Mouse (Mus musculus) left cerebral cortex, postnatal 36 days (tissue): ENCODE data around the gene Lrba. TPM values are rescaled to one million over a fixed set of nuclear protein-coding genes. Genes with fewer than 3 reads are reported as not detected.

Experiments
- DNase-seq, 2 experiments: peaks; one replicate each; pipeline ENCODE4 v3.0.0; 2021 to 2022; ENCODE audit warnings: low spot score in 2 of 2, mixed read lengths in 1 of 2
- intact Hi-C: fragments of 180-260 bp; cut with DNase I; formaldehyde crosslinking; loops from one replicate; pipeline ENCODE4 v1.15.1; 2025
- total RNA-seq, 2 experiments: library from RNA; stranded (reverse); gene quantifications; 2 replicates each; pipeline ENCODE4 v1.2.3; 2021

The Lrba gene
- total RNA-seq, 2 experiments from 2014 or later: 26.9 to 33.0 TPM

- DNase-seq: no peak
- intact Hi-C loops: loop anchor here (10.0 kb wide), 1 partner anchor 444 kb away; no protein-coding TSS in a partner anchor
These were observed 544.5 kb downstream of the Lrba start for GRCm38 (mm10) chr3:86768969-86769368.

DNA sequence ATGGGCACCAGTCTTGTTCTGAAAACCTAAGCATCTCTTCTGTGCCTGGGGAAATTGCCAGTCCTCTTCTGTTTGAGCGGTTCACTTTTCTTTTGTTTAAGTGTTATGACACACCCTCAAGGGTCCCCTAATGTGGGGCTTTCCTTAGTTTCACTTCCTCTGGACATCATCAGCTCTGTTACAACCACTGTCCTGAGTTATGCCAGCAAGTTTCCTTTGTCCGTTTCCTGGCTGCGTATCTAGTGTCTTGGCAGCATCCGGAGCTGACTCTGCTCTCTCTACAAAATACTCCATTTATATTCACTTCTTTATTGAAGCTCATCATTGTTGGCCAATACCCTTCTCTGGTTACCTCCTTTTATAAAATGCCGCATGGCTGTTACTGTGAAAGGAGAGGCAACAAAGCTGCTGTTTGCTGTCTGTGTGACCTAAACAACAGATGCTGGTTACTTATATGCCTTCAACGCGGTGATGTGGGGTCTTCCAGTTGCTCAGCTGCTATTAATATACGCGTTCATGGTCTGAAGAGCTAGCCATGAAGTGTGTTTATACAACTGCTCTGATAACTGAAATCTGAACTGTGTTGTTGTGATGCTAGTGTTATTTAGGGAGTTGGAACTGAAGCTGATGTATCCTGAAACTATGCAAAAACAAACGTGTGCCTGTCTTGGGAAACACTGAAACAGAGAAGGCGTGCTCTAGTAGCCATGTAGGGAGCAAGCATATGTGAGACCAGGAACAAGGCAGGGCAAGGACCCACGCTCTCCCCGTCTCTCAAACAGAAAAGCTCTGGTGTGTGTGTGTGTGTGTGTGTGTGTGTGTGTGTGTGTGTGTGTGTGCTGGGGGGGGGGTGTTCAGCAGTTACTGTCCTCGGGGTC, 550.3 kb downstream of the Lrba start:
- DNase-seq: no peak
- intact Hi-C loops: no loop called here

DNA sequence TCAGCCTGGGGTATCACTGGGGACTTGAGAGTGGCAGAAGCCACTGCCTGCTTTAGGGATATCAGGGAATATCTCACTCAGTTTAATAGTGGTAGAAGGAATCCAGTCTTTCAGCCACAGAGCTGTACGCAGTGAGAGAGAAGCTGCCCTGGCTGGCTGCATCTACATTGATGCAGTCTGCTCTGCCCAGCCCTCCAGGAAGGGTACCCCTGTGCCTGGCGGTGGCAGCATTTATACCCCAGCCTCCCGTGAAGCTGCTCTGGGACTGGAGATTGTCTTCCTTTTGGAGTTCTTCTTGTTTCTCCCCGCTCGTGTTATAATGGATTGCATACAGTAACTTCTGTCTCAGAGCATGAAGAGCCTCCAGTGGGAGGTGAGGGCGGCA, 551.0 kb downstream of the Lrba start:
- intact Hi-C loops: no loop called here
- DNase-seq: no peak

- intact Hi-C loops: no loop called here
- no peak for DNase-seq
These were observed 555.2 kb downstream of the Lrba start for GRCm38 (mm10) chr3:86779704-86780103.

DNA sequence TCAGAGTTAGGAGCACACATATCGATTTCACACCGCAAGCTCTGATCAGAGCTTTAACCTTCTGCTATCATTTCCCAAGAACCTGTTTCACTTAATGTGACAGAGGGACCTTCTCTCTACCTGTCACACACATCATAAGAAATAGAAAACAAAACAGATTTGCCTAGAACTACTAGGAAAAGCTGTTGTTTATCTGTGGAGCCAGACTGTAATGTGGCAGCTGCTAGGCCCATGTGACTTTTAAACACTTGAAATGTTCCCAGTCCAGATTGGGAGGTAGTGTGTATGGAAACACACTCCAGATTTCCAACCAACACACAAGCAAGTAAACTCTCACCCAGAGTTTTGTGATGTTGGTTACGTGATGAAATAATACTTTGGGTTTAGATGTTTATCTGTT, 559.6 kb downstream of the Lrba start:
- DNase-seq: no peak
- intact Hi-C loops: no loop called here

DNA sequence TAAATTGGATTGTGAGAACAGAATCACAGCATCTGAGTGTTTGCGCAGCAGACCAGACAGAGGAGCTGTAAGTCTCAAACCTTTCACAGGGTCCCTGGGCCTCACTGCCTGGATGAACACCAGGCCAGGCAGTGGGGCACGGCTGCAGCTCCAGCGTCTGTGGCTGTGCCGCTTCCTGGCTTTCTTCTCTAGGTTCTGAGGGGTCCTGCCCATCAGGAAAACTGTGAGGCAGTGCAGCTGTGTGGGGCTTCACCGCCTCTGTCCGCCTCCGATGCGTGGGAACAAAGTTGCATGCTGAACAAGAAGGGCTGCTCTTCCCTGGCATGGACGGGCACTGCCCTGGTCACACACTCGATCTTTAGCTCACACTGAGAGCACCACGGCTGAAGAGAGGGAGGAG, 560.5 kb downstream of the Lrba start:
- intact Hi-C loops: no loop called here
- no peak for DNase-seq

DNA sequence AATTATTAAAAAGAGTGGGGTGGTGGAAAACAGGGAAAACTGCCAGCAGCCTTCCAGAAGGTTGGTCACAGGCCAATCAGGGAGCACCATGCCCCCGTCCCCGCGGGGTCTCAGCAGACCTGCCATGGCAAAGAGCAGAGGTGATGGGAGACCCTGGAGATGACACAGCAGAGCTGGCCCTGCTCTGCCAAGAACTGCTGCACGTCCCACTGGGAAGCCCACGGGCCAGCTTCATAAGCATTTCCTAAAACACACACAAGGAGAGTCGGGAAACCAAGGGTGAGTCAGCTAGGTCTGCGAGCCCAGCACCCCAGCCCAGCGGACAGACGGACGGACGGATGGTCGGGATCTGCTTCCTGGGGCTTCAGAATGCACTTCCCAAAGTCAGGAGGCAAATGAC, 561.8 kb downstream of the Lrba start:
- intact Hi-C loops: no loop called here
- no peak for DNase-seq

- intact Hi-C loops: no loop called here
- peak; percentile 55 to 58 for DNase-seq
These were observed 562.4 kb downstream of the Lrba start for GRCm38 (mm10) chr3:86786845-86787351.

GRCm38 (mm10) chr3:86787423-86788123, 563.1 kb downstream of the Lrba start:
- intact Hi-C loops: loop anchor here (2.0 kb wide), 1 partner anchor 189 kb away; no protein-coding TSS in a partner anchor

GRCm38 (mm10) chr3:86788711-86789110, 564.2 kb downstream of the Lrba start:
- intact Hi-C loops: loop anchor here (2.0 kb wide), 1 partner anchor 188 kb away; no protein-coding TSS in a partner anchor
- peak in 1 of 2 experiments; percentile 45 for DNase-seq

More at GRCm38 (mm10) chr3:86787423-86788123, 563.1 kb downstream of the Lrba start:
- DNase-seq: no peak

- DNase-seq: no peak
- intact Hi-C loops: loop anchor here (2.0 kb wide), 1 partner anchor 187 kb away; no protein-coding TSS in a partner anchor
These were observed 565.3 kb downstream of the Lrba start for GRCm38 (mm10) chr3:86789752-86790151.

GRCm38 (mm10) chr3:86793264-86793663, 568.8 kb downstream of the Lrba start:
- DNase-seq: no peak
- intact Hi-C loops: no loop called here

DNA sequence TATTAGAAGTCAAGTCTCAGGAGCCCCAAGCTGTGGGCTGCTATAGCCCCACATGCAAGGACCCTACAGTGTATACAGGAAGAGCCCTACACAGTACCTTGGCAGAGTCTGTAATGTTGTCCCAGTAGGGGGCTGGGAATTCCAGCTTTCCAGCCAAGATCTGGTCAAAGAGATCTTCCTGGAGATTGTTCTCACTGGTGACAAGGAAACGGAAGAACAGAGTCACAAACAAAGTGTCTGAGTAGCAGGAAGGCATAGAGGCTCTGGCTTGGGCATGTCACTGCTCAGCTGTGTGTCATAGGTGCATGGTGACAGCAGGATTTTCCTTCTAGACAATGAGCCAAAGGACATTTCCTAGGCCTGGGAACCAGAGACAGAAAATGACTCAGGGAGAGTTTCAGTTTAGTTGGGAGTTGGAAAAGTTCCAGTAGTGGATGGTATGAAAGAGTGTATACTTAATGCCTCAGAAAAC, 569.3 kb downstream of the Lrba start:
- intact Hi-C loops: no loop called here
- no peak for DNase-seq

DNA sequence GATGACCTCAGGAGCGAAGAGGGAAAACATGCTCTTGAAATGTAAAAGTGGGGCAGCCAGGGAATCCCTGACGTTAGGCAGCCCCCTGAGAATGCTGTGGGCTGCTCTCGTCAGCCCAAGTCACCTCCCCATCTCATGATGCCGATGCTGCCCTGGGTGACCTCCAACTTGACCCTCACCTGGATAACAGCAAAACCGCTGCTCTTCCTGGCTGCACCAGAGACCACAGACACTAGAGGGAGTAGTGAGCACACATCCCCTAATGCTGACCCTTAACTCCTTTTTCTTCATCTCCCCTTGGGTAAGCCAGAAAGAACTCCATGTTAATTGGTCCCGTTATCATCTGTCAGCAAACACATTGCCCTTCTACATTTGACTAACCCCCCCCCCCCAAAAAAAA, 572.2 kb downstream of the Lrba start:
- intact Hi-C loops: no loop called here
- no peak for DNase-seq

DNA sequence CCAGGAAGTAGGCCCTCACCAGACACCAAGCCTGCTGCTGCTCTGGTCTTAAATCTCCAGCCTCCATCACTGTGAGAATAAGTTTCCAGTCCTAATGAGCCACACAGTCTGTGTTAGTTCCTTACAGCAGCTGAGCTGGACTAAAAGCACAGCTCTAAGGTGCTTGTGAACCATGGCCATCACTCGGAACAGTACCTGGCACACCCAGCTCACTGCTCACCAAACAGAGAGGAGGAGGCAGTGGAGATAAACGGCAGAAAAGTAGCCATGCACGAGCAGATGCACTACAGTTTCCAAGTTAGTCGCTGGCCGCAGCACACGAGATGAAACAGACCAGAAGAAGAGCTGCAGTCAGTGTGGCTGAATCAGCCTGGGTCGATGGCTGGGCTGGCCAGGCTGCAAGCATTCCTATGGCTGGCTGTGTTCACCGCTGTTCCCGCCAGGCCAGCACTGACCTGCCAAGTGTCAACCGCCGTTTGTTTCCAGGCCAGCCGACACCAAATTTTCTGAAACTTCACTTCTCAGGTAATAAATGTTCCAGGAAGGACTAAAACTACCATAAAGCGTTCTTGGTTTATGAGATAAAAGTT, 573.5 kb downstream of the Lrba start:
- intact Hi-C loops: no loop called here
- no peak for DNase-seq

- intact Hi-C loops: no loop called here
- no peak for DNase-seq
These were observed 574.6 kb downstream of the Lrba start for GRCm38 (mm10) chr3:86799041-86799440.

DNA sequence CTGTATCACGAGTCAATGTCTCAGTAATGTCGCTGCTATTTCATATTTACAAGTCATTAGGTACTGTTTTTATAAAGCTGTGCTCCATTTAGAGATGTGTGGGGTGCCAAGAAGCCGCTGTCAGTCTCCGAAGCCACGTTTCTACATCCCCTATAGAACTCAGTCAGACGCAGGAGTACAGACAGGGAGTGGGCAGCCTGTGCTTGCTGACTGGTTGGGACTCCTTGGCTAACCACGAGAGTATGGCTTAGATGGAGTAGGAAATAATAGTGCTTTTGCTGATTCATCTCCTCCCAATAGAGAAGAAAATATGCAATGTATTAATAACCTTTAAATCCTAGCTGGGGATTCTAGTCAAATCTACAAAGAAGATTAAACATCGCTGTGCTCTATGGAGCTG, 576.4 kb downstream of the Lrba start:
- no peak for DNase-seq

DNA sequence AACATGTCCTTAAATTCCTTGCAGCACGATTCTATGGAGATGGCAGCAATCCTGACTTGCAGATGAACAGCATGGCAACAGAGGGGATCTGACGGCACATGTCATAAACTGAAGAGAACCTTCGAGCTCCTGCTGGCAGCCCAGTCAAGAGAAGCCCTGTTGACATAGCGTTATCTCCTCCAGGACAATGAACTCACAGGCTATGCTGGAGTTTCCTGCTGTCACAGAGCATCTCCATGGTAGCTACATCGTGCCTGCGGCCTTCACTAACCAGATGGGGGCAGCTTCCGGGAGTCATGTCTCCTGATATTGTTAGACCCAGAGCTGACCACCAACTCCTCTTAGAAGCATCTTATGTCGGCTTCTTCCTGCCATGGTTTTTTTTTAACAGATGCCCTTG, 578.3 kb downstream of the Lrba start:
- DNase-seq: no peak
- intact Hi-C loops: loop anchor here (5.0 kb wide), 1 partner anchor 114 kb away; no protein-coding TSS in a partner anchor

More for the DNA sequence above, 576.4 kb downstream of the Lrba start:
- intact Hi-C loops: loop anchor here (5.0 kb wide), 1 partner anchor 116 kb away; no protein-coding TSS in a partner anchor

- DNase-seq: peak; percentile 75 to 77
- intact Hi-C loops: loop anchor here (5.0 kb wide), 1 partner anchor 113 kb away; no protein-coding TSS in a partner anchor
These were observed 579.8 kb downstream of the Lrba start for GRCm38 (mm10) chr3:86804265-86804664.

DNA sequence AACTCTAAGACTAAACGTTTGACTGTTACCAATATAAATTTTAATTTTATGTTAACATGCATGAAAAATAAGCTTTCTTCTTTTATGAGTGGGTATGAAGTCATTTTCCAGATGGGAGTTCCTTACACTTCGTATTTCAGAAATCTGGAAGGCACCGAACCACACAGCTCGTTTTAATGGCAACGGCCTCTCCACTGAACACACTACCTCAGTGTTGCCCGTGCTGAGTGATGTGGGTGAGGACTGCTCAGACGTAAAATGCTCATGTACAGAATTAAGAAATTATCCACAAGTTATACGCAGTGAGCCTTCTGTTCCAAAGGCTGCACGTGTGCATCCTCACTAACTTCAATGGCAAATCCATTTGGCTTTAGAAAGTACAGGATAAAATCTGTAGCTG, 582.4 kb downstream of the Lrba start:
- no peak for DNase-seq
- intact Hi-C loops: loop anchor here (5.0 kb wide), 1 partner anchor 170 kb away; no protein-coding TSS in a partner anchor
